Mouse (Mus musculus) hindbrain, postnatal 0 days (tissue): ENCODE results near the gene Kiss1r. TPM values are rescaled to one million over a fixed set of nuclear protein-coding genes. Genes with fewer than 3 reads are reported as not detected.
A peak's percentile ranks its signal among the peaks of the same experiment; 100 is the strongest.
"Not testable (repeated sequence)": the region's sequence is repeated elsewhere in the genome, so short reads cannot be mapped to it uniquely, and the experiment has no call there.

Source experiments
- ATAC-seq: fragments of 200-750 bp; cut with Nextera tagmentation; 2 replicates; pipeline ENCODE4 v1.8.0; 2017; ENCODE audit warnings: mild to moderate bottlenecking, moderate TSS enrichment, moderate library complexity
- DNase-seq: peaks from one replicate; pipeline ENCODE4 v3.0.0-alpha.2; 2015; ENCODE audit warnings: low spot score
- H3K27ac ChIP-seq: fragments of 300-500 bp; sonication (generic); 2 replicates; pipeline ENCODE4 v1.5.1; 2014; ENCODE audit warnings: mild to moderate bottlenecking
- H3K27me3 ChIP-seq: fragments of 300-500 bp; sonication (generic); 2 replicates; pipeline ENCODE4 v1.6.1; 2014; ENCODE audit warnings: low read length, mixed read lengths; ENCODE audit not compliant: insufficient read depth
- H3K36me3 ChIP-seq: fragments of 300-500 bp; sonication (generic); 2 replicates; pipeline ENCODE4 v1.6.1; 2014; ENCODE audit warnings: low read length, mixed read lengths; ENCODE audit not compliant: insufficient read depth
- H3K4me1 ChIP-seq: fragments of 300-500 bp; sonication (generic); 2 replicates; pipeline ENCODE4 v1.6.1; 2014; ENCODE audit warnings: antibody characterized with exemption, low read length, mixed read lengths; ENCODE audit not compliant: insufficient read depth
- H3K4me2 ChIP-seq: fragments of 300-500 bp; sonication (generic); 2 replicates; pipeline ENCODE4 v1.6.1; 2014; ENCODE audit warnings: low read depth, mild to moderate bottlenecking, low read length, moderate library complexity, mixed read lengths
- H3K4me3 ChIP-seq: fragments of 300-500 bp; sonication (generic); 2 replicates; pipeline ENCODE4 v1.5.1; 2014; ENCODE audit warnings: low read length
- H3K9ac ChIP-seq: fragments of 300-500 bp; sonication (generic); replicated peaks from 2 replicates; pipeline ENCODE4 v1.6.1; 2014; ENCODE audit warnings: mild to moderate bottlenecking, low read length, moderate library complexity, mixed read lengths
- H3K9me3 ChIP-seq: fragments of 300-500 bp; sonication (generic); 2 replicates; pipeline ENCODE4 v1.6.1; 2016; ENCODE audit warnings: low read length, mixed read lengths
- CTCF ChIP-seq: IDR thresholded peaks from 2 replicates; pipeline ENCODE4 v1.5.1; 2016; ENCODE audit warnings: antibody characterized with exemption, control low read depth, low read depth
- WGBS: fragments of 180-500 bp; shearing (Covaris S2); extraction: QIAGEN DNeasy Blood & Tissue Kit; methylation state at CpG from one replicate; pipeline ENCODE4 v1.1.7; 2014; 5-methylcytosine and 5-hydroxymethylcytosine counted together
- polyA plus RNA-seq: library from polyadenylated mRNA; unstranded; fragments of >200 nt; fragmentation: Nextera tagmentation; extraction: Ambion mirVana; gene quantifications from 2 replicates; pipeline ENCODE4 v1.2.1, GENCODE M21; 2015
- total RNA-seq: library from RNA; depleted of rRNA; stranded (reverse); fragments of >200 nt; gene quantifications from 2 replicates; pipeline ENCODE4 v1.2.3, GENCODE M21; 2014

Kiss1r gene
- total and polyA plus RNA-seq, 2 experiments from 2014 or later: 3.4 to 9.4 TPM

DNA sequence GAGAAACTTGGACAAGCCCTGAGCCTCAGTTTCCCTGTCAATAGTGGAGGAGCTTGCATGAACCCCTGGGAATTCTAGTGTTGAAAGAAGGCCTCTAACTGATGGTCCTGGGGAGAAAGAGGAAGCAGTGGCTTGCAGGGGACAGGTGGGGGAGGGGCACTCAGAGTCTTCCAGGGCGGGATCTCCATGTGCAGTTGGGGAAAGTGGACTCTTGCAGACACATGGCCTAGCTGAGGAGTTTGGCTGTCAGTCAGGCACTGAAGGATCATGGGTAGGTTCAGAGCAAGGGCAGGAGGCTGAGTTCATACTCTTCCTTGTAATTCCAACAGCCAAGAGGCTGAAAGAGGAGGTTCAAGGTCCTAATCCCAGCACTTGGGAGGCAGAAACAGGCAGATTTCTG, 39.6 kb upstream of the Kiss1r start:
- Histone ChIP-seq H3K36me3 (no peaks in the 10 kb centered on the region), H3K9ac (no peak overlapping the region), H3K27ac (no peak overlapping the region), H3K4me1 (peaks cover 6% of the 10 kb centered on the region; the same call in 1 of the 2 replicates), H3K27me3 (no peaks in the 10 kb centered on the region; the same call in 1 of the 2 replicates), H3K4me3 (no peak overlapping the region), H3K9me3 (no peaks in the 10 kb centered on the region), H3K4me2 (no peak overlapping the region)
- ATAC-seq (no peak), DNase-seq (no peak)
- whole genome bisulfite sequencing: 53% methylated on average over 1 of the region's 1 CpGs
- TF ChIP-seq CTCF: no peak

DNA sequence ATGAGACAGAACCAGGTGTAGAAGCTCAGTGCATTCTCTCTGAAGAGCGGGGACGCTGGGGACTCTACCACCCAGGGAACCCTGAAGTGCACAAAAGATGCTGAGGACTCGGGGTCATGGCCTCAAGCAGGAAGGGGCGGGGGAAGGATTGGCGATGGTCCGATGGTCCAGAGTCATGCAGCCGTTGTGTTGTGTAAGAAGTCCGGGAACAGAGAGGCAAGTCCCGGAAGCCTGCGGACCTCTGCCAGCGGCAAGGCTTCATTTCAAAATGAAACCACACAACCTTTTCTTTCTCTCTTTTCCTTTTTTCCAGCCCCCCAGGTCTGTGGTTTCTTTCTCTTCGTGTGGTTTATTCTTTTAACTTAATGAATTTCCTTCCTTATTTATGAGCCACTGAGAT, 39.0 kb upstream of the Kiss1r start:
- DNase-seq: no peak
- no peaks in the 10 kb centered on the region for H3K36me3 ChIP-seq
- H3K9ac ChIP-seq: no peak overlapping the region
- 32% methylated on average over 12 of the region's 12 CpGs for WGBS
- TF ChIP-seq CTCF: no peak
- H3K27ac ChIP-seq: no peak overlapping the region
- no peak overlapping the region for H3K4me3 ChIP-seq
- ATAC-seq: no peak
- H3K9me3 ChIP-seq: no peaks in the 10 kb centered on the region
- H3K4me1 ChIP-seq: peaks cover 2% of the 10 kb centered on the region; the same call in 1 of the 2 replicates
- H3K4me2 ChIP-seq: no peak overlapping the region
- H3K27me3 ChIP-seq: no peaks in the 10 kb centered on the region; the same call in 1 of the 2 replicates

- peaks cover 5% of the 10 kb centered on the region; the same call in 1 of the 2 replicates for H3K27me3 ChIP-seq
- H3K4me3 ChIP-seq: no peak overlapping the region
- H3K27ac ChIP-seq: no peak overlapping the region
- ATAC-seq: no peak
- WGBS: 39% methylated on average over 3 of the region's 3 CpGs
- H3K4me2 ChIP-seq: no peak overlapping the region
- DNase-seq: no peak
- no peaks in the 10 kb centered on the region for H3K9me3 ChIP-seq
- H3K9ac ChIP-seq: no peak overlapping the region
- TF ChIP-seq CTCF: no peak
- H3K36me3 ChIP-seq: no peaks in the 10 kb centered on the region
- H3K4me1 ChIP-seq: no peaks in the 10 kb centered on the region
These were observed 37.2 kb upstream of the Kiss1r start for GRCm38 (mm10) chr10:79879527-79879926.

GRCm38 (mm10) chr10:79880721-79881120, 36.0 kb upstream of the Kiss1r start:
- no peaks in the 10 kb centered on the region for H3K4me1 ChIP-seq
- WGBS: 20% methylated on average over 9 of the region's 9 CpGs
- no peaks in the 10 kb centered on the region for H3K9me3 ChIP-seq
- peaks cover 5% of the 10 kb centered on the region; the same call in 1 of the 2 replicates for H3K27me3 ChIP-seq
- H3K4me3 ChIP-seq: no peak overlapping the region
- ATAC-seq (no peak), DNase-seq (no peak)
- no peak overlapping the region for H3K9ac ChIP-seq
- H3K4me2 ChIP-seq: no peak overlapping the region
- TF ChIP-seq CTCF: no peak
- no peaks in the 10 kb centered on the region for H3K36me3 ChIP-seq
- H3K27ac ChIP-seq: no peak overlapping the region

DNA sequence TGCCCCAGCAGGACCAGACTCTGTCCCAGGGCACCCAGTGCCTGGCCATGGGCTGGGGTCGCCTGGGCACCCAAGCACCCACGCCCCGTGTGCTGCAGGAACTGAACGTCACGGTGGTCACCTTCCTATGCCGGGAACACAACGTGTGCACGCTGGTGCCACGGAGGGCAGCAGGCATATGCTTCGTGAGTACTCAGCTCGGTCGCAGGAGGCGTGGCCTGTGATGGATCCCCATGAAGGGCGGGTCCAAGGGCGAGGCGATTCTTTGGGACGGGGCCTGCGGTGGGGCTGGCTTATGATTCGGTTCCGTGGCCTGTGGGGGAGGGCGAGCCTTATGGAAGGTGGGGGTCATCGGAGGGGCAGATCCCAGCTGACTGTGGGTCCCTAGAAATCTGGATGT, 34.8 kb upstream of the Kiss1r start:
- H3K9ac ChIP-seq: no peak overlapping the region
- no peaks in the 10 kb centered on the region for H3K36me3 ChIP-seq
- H3K4me3 ChIP-seq: no peak overlapping the region
- H3K27ac ChIP-seq: no peak overlapping the region
- H3K9me3 ChIP-seq: no peaks in the 10 kb centered on the region
- no peak for TF ChIP-seq CTCF
- no peak for DNase-seq
- WGBS: 15% methylated on average over 22 of the region's 22 CpGs
- no peaks in the 10 kb centered on the region for H3K4me1 ChIP-seq
- H3K27me3 ChIP-seq: peaks cover 5% of the 10 kb centered on the region; the same call in 1 of the 2 replicates
- ATAC-seq: no peak
- peak overlapping the region; percentile 18; the same call in 1 of the 2 replicates for H3K4me2 ChIP-seq

- H3K27ac ChIP-seq: no peak overlapping the region
- H3K4me1 ChIP-seq: no peaks in the 10 kb centered on the region
- TF ChIP-seq CTCF: peak; percentile 86
- no peaks in the 10 kb centered on the region for H3K36me3 ChIP-seq
- ATAC-seq (peak; percentile 59; the same call in 1 of the 2 replicates), DNase-seq (peak; percentile 87)
- no peaks in the 10 kb centered on the region for H3K9me3 ChIP-seq
- no peak overlapping the region for H3K9ac ChIP-seq
- no peak overlapping the region for H3K4me3 ChIP-seq
- WGBS: 16% methylated on average over 22 of the region's 22 CpGs
- H3K27me3 ChIP-seq: peaks cover 5% of the 10 kb centered on the region; the same call in 1 of the 2 replicates
- H3K4me2 ChIP-seq: no peak overlapping the region
These were observed 33.3 kb upstream of the Kiss1r start for GRCm38 (mm10) chr10:79883297-79884084.

DNA sequence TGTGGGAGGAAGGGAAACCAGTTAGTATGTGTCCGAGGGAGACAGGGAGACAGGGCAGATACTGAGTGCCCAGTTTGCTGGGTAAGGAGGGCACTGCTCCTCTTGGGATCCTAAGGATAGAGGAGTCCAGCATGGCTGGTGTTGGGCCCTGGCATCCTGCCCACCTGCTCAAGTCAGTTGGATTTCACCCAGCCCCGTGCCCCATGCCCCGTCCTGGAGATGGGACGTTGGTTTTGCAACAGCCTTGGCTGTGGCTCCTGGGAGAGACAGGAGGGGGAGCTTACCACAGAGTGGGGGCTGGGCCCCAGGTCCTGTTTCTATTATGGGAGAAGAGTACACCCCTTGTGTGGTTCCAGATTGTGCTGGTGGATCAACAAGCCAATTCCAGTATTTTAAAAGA, 32.3 kb upstream of the Kiss1r start:
- H3K36me3 ChIP-seq: no peaks in the 10 kb centered on the region
- H3K4me2 ChIP-seq: no peak overlapping the region
- DNase-seq: peak; percentile 45
- no peaks in the 10 kb centered on the region for H3K9me3 ChIP-seq
- 25% methylated on average over 4 of the region's 4 CpGs for WGBS
- no peak overlapping the region for H3K4me3 ChIP-seq
- H3K27ac ChIP-seq: no peak overlapping the region
- ATAC-seq: no peak
- H3K9ac ChIP-seq: no peak overlapping the region
- H3K27me3 ChIP-seq: peaks cover 5% of the 10 kb centered on the region; the same call in 1 of the 2 replicates
- no peak for TF ChIP-seq CTCF
- no peaks in the 10 kb centered on the region for H3K4me1 ChIP-seq

DNA sequence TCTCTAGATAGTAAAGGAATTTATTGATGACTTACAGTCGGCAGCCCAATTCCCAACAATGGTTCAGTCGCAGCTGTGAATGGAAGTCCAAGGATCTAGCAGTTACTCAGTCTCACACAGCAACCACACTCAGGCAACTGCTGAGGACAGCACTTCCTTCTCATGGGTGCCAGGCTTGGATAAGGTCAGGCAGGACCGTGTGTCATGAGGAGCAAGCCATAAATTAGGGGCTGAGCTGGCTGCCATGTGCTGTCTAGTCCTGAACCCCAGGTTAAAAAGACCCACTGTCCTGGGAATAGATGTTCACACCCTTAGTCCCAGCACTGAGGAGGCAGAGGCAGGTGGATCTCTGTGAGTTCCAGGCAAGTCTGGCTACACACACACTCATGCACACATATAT, 31.8 kb upstream of the Kiss1r start:
- not testable (repeated sequence) for H3K4me1 ChIP-seq, H3K4me2 ChIP-seq, H3K27me3 ChIP-seq, DNase-seq, H3K27ac ChIP-seq, H3K9ac ChIP-seq, H3K4me3 ChIP-seq, ATAC-seq, H3K36me3 ChIP-seq, H3K9me3 ChIP-seq
- WGBS: 85% methylated on average over 2 of the region's 3 CpGs
